Mouse (Mus musculus) stomach, embryonic 16.5 days (tissue): ENCODE data around the gene Spon1. TPM values are rescaled to one million over a fixed set of nuclear protein-coding genes. Genes with fewer than 3 reads are reported as not detected.

Experiments used
- ATAC-seq: fragments of 200-750 bp; cut with Nextera tagmentation; 2 replicates; pipeline ENCODE4 v1.8.0; 2017; ENCODE audit warnings: moderate number of reproducible peaks, moderate TSS enrichment; ENCODE audit not compliant: insufficient read depth, low FRiP score
- H3K27ac ChIP-seq: fragments of 300-500 bp; sonication (generic); 2 replicates; pipeline ENCODE4 v1.5.1; 2014; ENCODE audit warnings: low read length
- H3K27me3 ChIP-seq: fragments of 300-500 bp; sonication (generic); 2 replicates; pipeline ENCODE4 v1.6.1; 2014; ENCODE audit warnings: low read length, control low read depth, mixed read lengths; ENCODE audit not compliant: control insufficient read depth, insufficient read depth
- H3K36me3 ChIP-seq: fragments of 300-500 bp; sonication (generic); 2 replicates; pipeline ENCODE4 v1.6.1; 2014; ENCODE audit warnings: low read length; ENCODE audit not compliant: control insufficient read depth, insufficient read depth
- H3K4me1 ChIP-seq: fragments of 300-500 bp; sonication (generic); 2 replicates; pipeline ENCODE4 v1.6.1; 2014; ENCODE audit warnings: low read length, control low read depth, mixed read lengths; ENCODE audit not compliant: control insufficient read depth, insufficient read depth
- H3K4me2 ChIP-seq: fragments of 300-500 bp; sonication (generic); 2 replicates; pipeline ENCODE4 v1.6.1; 2014; ENCODE audit warnings: low read depth, low read length, mixed read lengths
- H3K4me3 ChIP-seq: fragments of 300-500 bp; sonication (generic); replicated peaks from 2 replicates; pipeline ENCODE4 v1.5.1; 2014; ENCODE audit warnings: mild to moderate bottlenecking, low read length
- H3K9ac ChIP-seq: fragments of 300-500 bp; sonication (generic); 2 replicates; pipeline ENCODE4 v1.6.1; 2014; ENCODE audit warnings: low read length
- H3K9me3 ChIP-seq: fragments of 300-500 bp; sonication (generic); replicated peaks from 2 replicates; pipeline ENCODE4 v1.6.1; 2016; ENCODE audit warnings: low read length, control low read depth; ENCODE audit not compliant: control insufficient read depth
- WGBS: fragments of 180-500 bp; shearing (Covaris S2); extraction: QIAGEN DNeasy Blood & Tissue Kit; methylation state at CpG from one replicate; pipeline ENCODE4 v1.1.7; 2014; 5-methylcytosine and 5-hydroxymethylcytosine counted together
- polyA plus RNA-seq: library from polyadenylated mRNA; unstranded; fragments of >200 nt; fragmentation: Nextera tagmentation; extraction: Ambion mirVana; gene quantifications from 2 replicates; pipeline ENCODE4 v1.2.1, GENCODE M21; 2015

The Spon1 gene
- polyA plus RNA-seq, 1 experiment from 2014 or later: 17.8 TPM

- Histone ChIP-seq H3K4me3 (no peak overlapping the region), H3K27me3 (no peaks in the 10 kb centered on the region), H3K4me1 (0 out of 2 replicates have a peak, but pooled peaks cover 3% of the 10 kb centered on the region), H3K9ac (no peak overlapping the region), H3K36me3 (no peaks in the 10 kb centered on the region), H3K9me3 (no peaks in the 10 kb centered on the region), H3K4me2 (no peak overlapping the region), H3K27ac (no peak overlapping the region)
- WGBS: 91% methylated on average over 4 of the region's 4 CpGs
- ATAC-seq: no peak
Observed at GRCm38 (mm10) chr7:113742644-113743043, 23.2 kb upstream of the Spon1 start.

- Histone ChIP-seq H3K9ac (no peak overlapping the region), H3K27me3 (no peaks in the 10 kb centered on the region), H3K27ac (no peak overlapping the region), H3K4me1 (0 out of 2 replicates have a peak, but pooled peaks cover 2% of the 10 kb centered on the region), H3K36me3 (no peaks in the 10 kb centered on the region), H3K9me3 (no peaks in the 10 kb centered on the region), H3K4me3 (no peak overlapping the region), H3K4me2 (no peak overlapping the region)
- 44% methylated on average over 5 of the region's 5 CpGs for WGBS
- ATAC-seq: no peak
Observed at GRCm38 (mm10) chr7:113743982-113744381, 21.8 kb upstream of the Spon1 start.

- WGBS: 88% methylated on average over 2 of the region's 2 CpGs
- Histone ChIP-seq H3K9ac (no peak overlapping the region), H3K9me3 (no peaks in the 10 kb centered on the region), H3K27me3 (no peaks in the 10 kb centered on the region), H3K36me3 (no peaks in the 10 kb centered on the region), H3K4me3 (no peak overlapping the region), H3K4me1 (no peaks in the 10 kb centered on the region), H3K4me2 (no peak overlapping the region), H3K27ac (no peak overlapping the region)
- ATAC-seq: no peak
Observed at GRCm38 (mm10) chr7:113756616-113757015, 9.2 kb upstream of the Spon1 start.

GRCm38 (mm10) chr7:113759212-113759611 is 6.6 kb upstream of the Spon1 start:
- H3K4me2 ChIP-seq: no peak overlapping the region
- no peak overlapping the region for H3K4me3 ChIP-seq
- H3K27ac ChIP-seq: no peak overlapping the region
- no peaks in the 10 kb centered on the region for H3K36me3 ChIP-seq
- H3K4me1 ChIP-seq: no peaks in the 10 kb centered on the region
- WGBS: 16% methylated on average over 1 of the region's 1 CpGs
- H3K27me3 ChIP-seq: no peaks in the 10 kb centered on the region
- no peaks in the 10 kb centered on the region for H3K9me3 ChIP-seq
- H3K9ac ChIP-seq: no peak overlapping the region
- no peak for ATAC-seq

GRCm38 (mm10) chr7:113765133-113765532 is 665 bp upstream of the Spon1 start:
- 89% methylated on average over 5 of the region's 5 CpGs for WGBS
- H3K9ac ChIP-seq: no peak overlapping the region
- no peak overlapping the region for H3K27ac ChIP-seq
- no peaks in the 10 kb centered on the region for H3K36me3 ChIP-seq
- peaks cover 6% of the 10 kb centered on the region; the same call in 1 of the 2 replicates for H3K4me1 ChIP-seq
- H3K9me3 ChIP-seq: no peaks in the 10 kb centered on the region
- peaks cover 14% of the 10 kb centered on the region for H3K27me3 ChIP-seq
- H3K4me3 ChIP-seq: no peak overlapping the region
- ATAC-seq: no peak
- H3K4me2 ChIP-seq: no peak overlapping the region

GRCm38 (mm10) chr7:113766498-113766941 is 722 bp downstream of the Spon1 start:
- 2% methylated on average over 27 of the region's 27 CpGs for whole genome bisulfite sequencing
- peak; percentile 23; the same call in 1 of the 2 replicates for ATAC-seq

GRCm38 (mm10) chr7:113767546-113767945 is 1.7 kb downstream of the Spon1 start:
- Histone ChIP-seq H3K4me1 (peaks cover 6% of the 10 kb centered on the region; the same call in 1 of the 2 replicates), H3K27ac (no peak overlapping the region), H3K36me3 (no peaks in the 10 kb centered on the region), H3K27me3 (peaks cover 14% of the 10 kb centered on the region), H3K9me3 (peaks cover 3% of the 10 kb centered on the region; the same call in 1 of the 2 replicates), H3K9ac (no peak overlapping the region), H3K4me3 (0 out of 2 replicates have a peak overlapping the region, but pooled peaks have one; percentile 59), H3K4me2 (no peak overlapping the region)
- 30% methylated on average over 6 of the region's 6 CpGs for WGBS
- ATAC-seq: no peak

More at GRCm38 (mm10) chr7:113766498-113766941, 722 bp downstream of the Spon1 start:
- no peaks in the 10 kb centered on the region for H3K9me3 ChIP-seq
- peak overlapping the region; percentile 76 for H3K9ac ChIP-seq
- H3K36me3 ChIP-seq: no peaks in the 10 kb centered on the region
- H3K4me1 ChIP-seq: peaks cover 6% of the 10 kb centered on the region; the same call in 1 of the 2 replicates
- H3K4me3 ChIP-seq: peak overlapping the region; percentile 59
- peak overlapping the region; percentile 100 for H3K4me2 ChIP-seq
- H3K27me3 ChIP-seq: peaks cover 14% of the 10 kb centered on the region
- no peak overlapping the region for H3K27ac ChIP-seq

GRCm38 (mm10) chr7:113768174-113768935 is 2.6 kb downstream of the Spon1 start:
- no peak for ATAC-seq
- 64% methylated on average over 6 of the region's 6 CpGs for WGBS
- H3K36me3 ChIP-seq: no peaks in the 10 kb centered on the region
- H3K27me3 ChIP-seq: peaks cover 14% of the 10 kb centered on the region
- no peak overlapping the region for H3K4me2 ChIP-seq
- H3K4me3 ChIP-seq: no peak overlapping the region
- H3K4me1 ChIP-seq: peaks cover 6% of the 10 kb centered on the region; the same call in 1 of the 2 replicates
- H3K9ac ChIP-seq: no peak overlapping the region
- no peak overlapping the region for H3K27ac ChIP-seq
- H3K9me3 ChIP-seq: peaks cover 3% of the 10 kb centered on the region; the same call in 1 of the 2 replicates

- no peak overlapping the region for H3K4me3 ChIP-seq
- H3K27me3 ChIP-seq: peaks cover 14% of the 10 kb centered on the region
- no peak overlapping the region for H3K27ac ChIP-seq
- H3K9me3 ChIP-seq: peaks cover 3% of the 10 kb centered on the region; the same call in 1 of the 2 replicates
- ATAC-seq: no peak
- WGBS: 51% methylated on average over 6 of the region's 6 CpGs
- H3K4me2 ChIP-seq: no peak overlapping the region
- no peaks in the 10 kb centered on the region for H3K36me3 ChIP-seq
- no peak overlapping the region for H3K9ac ChIP-seq
- peaks cover 6% of the 10 kb centered on the region; the same call in 1 of the 2 replicates for H3K4me1 ChIP-seq
Observed at GRCm38 (mm10) chr7:113769281-113769680, 3.5 kb downstream of the Spon1 start.
